Mouse (Mus musculus): Measurements from ENCODE around the gene Golgb1.
"Not testable (repeated sequence)": the region's sequence is repeated elsewhere in the genome, so short reads cannot be mapped to it uniquely, and the experiment has no call there.

The Golgb1 gene

GRCm38 (mm10) chr16:36874583-36875275, at the start of gene Golgb1, which contains the start of gene Eaf2:
Gene Golgb1 (plus strand): TSS chr16:36875140.
Gene Eaf2 (minus strand): TSS chr16:36875003.
- DNase-seq (ENCODE audit: low spot score): peak; percentile 88

GRCm38 (mm10) chr16:36827611-36828053, 47.3 kb upstream of the Golgb1 start:
- no peak for DNase-seq (ENCODE audit: low spot score)

GRCm38 (mm10) chr16:36828054-36828786, 46.7 kb upstream of the Golgb1 start, which contains the start of gene Iqcb1:
Gene Iqcb1 (plus strand): TSS chr16:36828385.
- DNase-seq (ENCODE audit: low spot score): peak; percentile 46

- no peak for DNase-seq (ENCODE audit: low spot score)
These were observed 46.1 kb upstream of the Golgb1 start for GRCm38 (mm10) chr16:36828820-36829219.

GRCm38 (mm10) chr16:36846894-36847293, 28.0 kb upstream of the Golgb1 start:
- not testable (repeated sequence) for DNase-seq (ENCODE audit: low spot score)

- DNase-seq (ENCODE audit: low spot score): no peak
These were observed 23.7 kb upstream of the Golgb1 start for GRCm38 (mm10) chr16:36851202-36851601.

- DNase-seq (ENCODE audit: low spot score): no peak
These were observed 11.4 kb upstream of the Golgb1 start for GRCm38 (mm10) chr16:36863585-36863984.

GRCm38 (mm10) chr16:36869442-36869841, 5.5 kb upstream of the Golgb1 start:
- no peak for DNase-seq (ENCODE audit: low spot score)

GRCm38 (mm10) chr16:36875276-36875851, 424 bp downstream of the Golgb1 start:
- DNase-seq (ENCODE audit: low spot score): peak; percentile 50

- DNase-seq (ENCODE audit: low spot score): no peak
These were observed 2.4 kb downstream of the Golgb1 start for GRCm38 (mm10) chr16:36877316-36877715.

- DNase-seq (ENCODE audit: low spot score): no peak
These were observed 7.9 kb downstream of the Golgb1 start for GRCm38 (mm10) chr16:36882737-36883343.

- no peak for DNase-seq (ENCODE audit: low spot score)
These were observed 9.9 kb downstream of the Golgb1 start for GRCm38 (mm10) chr16:36884881-36885280.

GRCm38 (mm10) chr16:36885912-36886311, 11.0 kb downstream of the Golgb1 start:
- no peak for DNase-seq (ENCODE audit: low spot score)

GRCm38 (mm10) chr16:36887546-36887945, 12.6 kb downstream of the Golgb1 start:
- no peak for DNase-seq (ENCODE audit: low spot score)

GRCm38 (mm10) chr16:36890559-36890958, 15.6 kb downstream of the Golgb1 start:
- no peak for DNase-seq (ENCODE audit: low spot score)

GRCm38 (mm10) chr16:36891415-36891814, 16.5 kb downstream of the Golgb1 start:
- DNase-seq (ENCODE audit: low spot score): no peak

- DNase-seq (ENCODE audit: low spot score): no peak
These were observed 18.4 kb downstream of the Golgb1 start for GRCm38 (mm10) chr16:36893317-36893716.

- DNase-seq (ENCODE audit: low spot score): no peak
These were observed 21.8 kb downstream of the Golgb1 start for GRCm38 (mm10) chr16:36896712-36897111.

GRCm38 (mm10) chr16:36903156-36903555, 28.2 kb downstream of the Golgb1 start:
- DNase-seq (ENCODE audit: low spot score): no peak

GRCm38 (mm10) chr16:36911909-36912308, 37.0 kb downstream of the Golgb1 start:
- no peak for DNase-seq (ENCODE audit: low spot score)

GRCm38 (mm10) chr16:36912311-36912710, 37.4 kb downstream of the Golgb1 start:
- DNase-seq (ENCODE audit: low spot score): no peak

GRCm38 (mm10) chr16:36914195-36914594, 39.3 kb downstream of the Golgb1 start:
- DNase-seq (ENCODE audit: low spot score): no peak
